Mouse (Mus musculus) liver, embryonic 11.5 days (tissue): ENCODE measurements around the gene Zfp706. TPM values are rescaled to one million over a fixed set of nuclear protein-coding genes. Genes with fewer than 3 reads are reported as not detected.
"Not testable (repeated sequence)": the region's sequence is repeated elsewhere in the genome, so short reads cannot be mapped to it uniquely, and the experiment has no call there.

Experiments
- ATAC-seq: fragments of 200-750 bp; cut with Nextera tagmentation; replicated peaks from 2 replicates; pipeline ENCODE4 v1.8.0; 2017; ENCODE audit warnings: moderate number of reproducible peaks, mild to moderate bottlenecking, moderate TSS enrichment, moderate library complexity; ENCODE audit not compliant: low FRiP score
- DNase-seq: peaks from one replicate; pipeline ENCODE4 v3.0.0-alpha.2; 2017; ENCODE audit warnings: low spot score
- H3K27ac ChIP-seq: fragments of 300-500 bp; sonication (generic); 2 replicates; pipeline ENCODE4 v1.5.1; 2014; ENCODE audit warnings: mild to moderate bottlenecking, low read depth, low read length, control low read depth
- H3K27me3 ChIP-seq: fragments of 300-500 bp; sonication (generic); replicated peaks from 2 replicates; pipeline ENCODE4 v1.6.1; 2014; ENCODE audit warnings: low read length, mixed read lengths; ENCODE audit not compliant: control insufficient read depth, insufficient read depth
- H3K36me3 ChIP-seq: fragments of 300-500 bp; sonication (generic); 2 replicates; pipeline ENCODE4 v1.6.1; 2014; ENCODE audit warnings: mild to moderate bottlenecking, low read length, moderate library complexity, mixed read lengths; ENCODE audit not compliant: control insufficient read depth, insufficient read depth
- H3K4me1 ChIP-seq: fragments of 300-500 bp; sonication (generic); replicated peaks from 2 replicates; pipeline ENCODE4 v1.6.1; 2014; ENCODE audit warnings: low read length, mixed read lengths; ENCODE audit not compliant: control insufficient read depth, insufficient read depth
- H3K4me2 ChIP-seq: fragments of 300-500 bp; sonication (generic); 2 replicates; pipeline ENCODE4 v1.6.1; 2014; ENCODE audit warnings: mild to moderate bottlenecking, control low read depth, moderate library complexity
- H3K4me3 ChIP-seq: fragments of 300-500 bp; sonication (generic); 2 replicates; pipeline ENCODE4 v1.5.1; 2014; ENCODE audit warnings: low read depth, low read length, control low read depth
- H3K9ac ChIP-seq: fragments of 300-500 bp; sonication (generic); 2 replicates; pipeline ENCODE4 v1.6.1; 2014; ENCODE audit warnings: low read depth, low read length, control low read depth
- H3K9me3 ChIP-seq: fragments of 300-500 bp; sonication (generic); 2 replicates; pipeline ENCODE4 v1.6.1; 2016; ENCODE audit warnings: low read length, inconsistent platforms, mixed read lengths; ENCODE audit not compliant: control insufficient read depth
- WGBS: fragments of 180-500 bp; shearing (Covaris S2); extraction: QIAGEN DNeasy Blood & Tissue Kit; methylation state at CpG from one replicate; pipeline ENCODE4 v1.1.7; 2014; 5-methylcytosine and 5-hydroxymethylcytosine counted together
- polyA plus RNA-seq: library from polyadenylated mRNA; unstranded; fragments of >200 nt; fragmentation: Nextera tagmentation; extraction: Ambion mirVana; gene quantifications from 2 replicates; pipeline ENCODE4 v1.2.1, GENCODE M21; 2014

The Zfp706 gene
- polyA plus RNA-seq, 1 experiment from 2014 or later = 419 TPM

DNA sequence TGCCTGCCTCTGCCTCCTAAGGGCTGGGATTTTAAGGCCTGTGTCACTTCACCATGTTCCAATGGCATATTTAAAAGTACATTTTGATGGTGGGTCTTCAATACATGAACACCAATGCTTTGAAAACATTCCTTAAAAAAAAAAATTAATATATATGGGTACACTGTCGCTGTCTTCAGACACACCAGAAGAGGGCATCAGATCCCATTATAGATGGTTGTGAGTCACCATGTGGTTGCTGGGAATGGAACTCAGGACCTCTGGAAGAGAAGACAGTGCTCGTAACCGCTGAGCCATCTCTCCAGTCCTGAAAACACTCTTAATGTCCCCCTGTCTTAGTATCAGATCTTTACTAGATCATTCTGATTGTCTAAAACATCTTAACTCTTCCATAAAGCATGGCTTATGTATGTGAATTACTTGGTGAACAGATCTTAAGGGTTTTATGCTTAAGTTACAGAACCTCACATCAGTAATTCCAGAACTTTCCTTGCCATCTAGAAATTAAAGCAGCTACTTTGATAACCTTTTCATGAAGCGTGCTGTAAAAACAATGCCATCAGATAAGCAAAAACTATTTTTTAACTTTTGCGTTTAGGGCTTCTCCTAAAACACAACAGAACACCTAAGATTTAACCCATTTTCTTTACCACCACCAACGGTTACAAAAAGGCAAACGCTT lies 1.6 kb downstream of the Zfp706 start:
- Histone ChIP-seq H3K4me2 (peak overlapping the region; percentile 69), H3K9me3 (no peaks in the 10 kb centered on the region), H3K4me3 (peak overlapping the region; percentile 95), H3K27me3 (no peaks in the 10 kb centered on the region), H3K4me1 (peaks cover 15% of the 10 kb centered on the region; the same call in 1 of the 2 replicates), H3K27ac (no peak overlapping the region), H3K36me3 (peaks cover 15% of the 10 kb centered on the region), H3K9ac (peak overlapping the region; percentile 98)
- WGBS = 27% methylated on average over 7 of the region's 7 CpGs
- DNase-seq (no peak), ATAC-seq (no peak)

DNA sequence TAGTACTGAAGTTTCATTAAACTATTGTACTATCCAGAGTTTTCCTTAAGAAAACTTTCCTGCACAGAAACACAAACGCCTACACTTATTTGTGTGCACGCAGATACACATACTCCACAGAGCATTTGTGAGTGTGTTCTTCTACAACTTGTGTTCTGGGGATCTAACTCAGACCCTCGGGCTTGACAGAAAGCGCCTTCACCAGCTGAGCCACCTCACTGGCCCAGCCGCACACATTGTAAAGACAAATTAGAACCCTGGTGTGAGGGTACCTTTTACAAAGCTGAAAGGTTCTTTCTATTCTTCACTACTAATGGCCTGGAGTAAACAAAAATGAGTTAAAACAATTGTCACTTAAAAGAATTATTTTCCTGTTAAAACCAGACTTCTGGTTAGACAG lies 2.7 kb downstream of the Zfp706 start:
- H3K4me1 ChIP-seq = peaks cover 15% of the 10 kb centered on the region; the same call in 1 of the 2 replicates
- H3K36me3 ChIP-seq = peaks cover 20% of the 10 kb centered on the region
- DNase-seq (no peak), ATAC-seq (no peak)
- peak overlapping the region; percentile 95; the same call in 1 of the 2 replicates for H3K4me3 ChIP-seq
- 0 out of 2 replicates have a peak overlapping the region, but pooled peaks have one; percentile 7 for H3K9ac ChIP-seq
- peak overlapping the region; percentile 69; the same call in 1 of the 2 replicates for H3K4me2 ChIP-seq
- WGBS = 86% methylated on average over 5 of the region's 5 CpGs
- H3K9me3 ChIP-seq = no peaks in the 10 kb centered on the region
- no peak overlapping the region for H3K27ac ChIP-seq
- no peaks in the 10 kb centered on the region for H3K27me3 ChIP-seq

DNA sequence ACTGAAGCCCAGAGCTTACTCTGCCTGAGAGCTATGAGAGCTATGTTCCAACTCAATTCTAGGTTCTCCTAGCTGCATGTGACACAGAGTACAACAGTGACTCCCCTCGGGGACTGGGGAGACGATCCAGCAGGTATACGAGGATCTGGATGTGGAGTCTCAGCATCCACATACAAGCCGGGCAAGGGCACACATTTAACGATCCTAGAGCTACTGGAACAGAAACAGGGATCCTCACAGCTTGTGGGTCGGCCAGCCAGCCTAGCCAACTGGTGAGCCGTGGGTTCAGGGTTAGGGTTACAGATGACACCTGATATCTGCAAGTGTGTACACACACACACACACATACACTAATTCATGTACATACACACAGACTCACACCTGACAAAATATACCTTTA lies 5.3 kb downstream of the Zfp706 start:
- DNase-seq (no peak), ATAC-seq (no peak)
- Histone ChIP-seq H3K27ac (no peak overlapping the region), H3K27me3 (no peaks in the 10 kb centered on the region), H3K36me3 (peaks cover 42% of the 10 kb centered on the region), H3K4me1 (peaks cover 12% of the 10 kb centered on the region; the same call in 1 of the 2 replicates), H3K9me3 (peaks cover 3% of the 10 kb centered on the region; the same call in 1 of the 2 replicates), H3K4me2 (no peak overlapping the region), H3K4me3 (no peak overlapping the region), H3K9ac (no peak overlapping the region)
- WGBS = 90% methylated on average over 7 of the region's 7 CpGs

DNA sequence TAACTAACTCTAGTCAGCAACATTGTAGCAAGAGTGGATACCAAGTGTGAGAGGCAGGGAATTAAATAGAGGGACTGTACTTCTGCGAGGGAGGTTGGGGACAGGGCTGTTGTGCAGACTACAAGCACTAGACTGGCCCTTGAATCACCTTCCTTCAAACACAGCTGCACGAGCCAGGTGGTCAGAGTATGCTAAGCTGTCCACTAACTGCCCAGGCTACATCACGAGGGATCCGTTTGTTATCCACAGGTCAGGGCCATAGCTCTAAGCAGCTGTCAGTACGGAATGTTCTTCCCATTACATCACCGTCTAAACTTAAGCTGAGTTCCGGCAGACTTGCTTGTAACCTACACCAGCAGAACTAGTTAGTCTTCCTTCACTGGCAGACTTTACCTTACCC lies 8.0 kb downstream of the Zfp706 start:
- not testable (repeated sequence) for H3K9me3 ChIP-seq, H3K4me2 ChIP-seq, H3K27me3 ChIP-seq, H3K9ac ChIP-seq, ATAC-seq, H3K4me3 ChIP-seq, H3K4me1 ChIP-seq, H3K27ac ChIP-seq, DNase-seq
- 84% methylated on average over 7 of the region's 7 CpGs for WGBS
- peaks cover 46% of the 10 kb centered on the region for H3K36me3 ChIP-seq

DNA sequence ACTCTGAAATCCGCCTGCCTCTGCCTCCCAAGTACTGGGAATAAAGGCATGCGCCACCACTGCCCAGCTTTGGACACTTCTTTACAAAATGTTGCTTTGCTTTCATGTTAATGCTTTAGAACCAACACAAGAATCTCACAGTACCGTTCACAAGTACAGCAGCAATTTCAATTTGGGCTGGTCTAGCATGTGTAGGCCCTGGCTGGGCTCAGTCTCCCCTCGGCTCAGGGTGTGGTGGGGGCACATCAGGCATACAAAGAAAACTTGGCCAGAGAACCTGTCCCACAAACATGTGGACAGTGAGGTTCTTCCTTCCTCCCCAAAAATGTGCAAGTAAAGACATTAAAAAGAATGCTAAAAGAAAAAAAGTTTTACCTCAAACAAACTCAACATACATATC lies 12.4 kb downstream of the Zfp706 start:
- ATAC-seq (no peak), DNase-seq (no peak)
- Histone ChIP-seq H3K9me3 (peaks cover 3% of the 10 kb centered on the region; the same call in 1 of the 2 replicates), H3K4me2 (no peak overlapping the region), H3K4me3 (no peak overlapping the region), H3K4me1 (no peaks in the 10 kb centered on the region), H3K27ac (no peak overlapping the region), H3K27me3 (no peaks in the 10 kb centered on the region), H3K9ac (no peak overlapping the region), H3K36me3 (peaks cover 27% of the 10 kb centered on the region)
- 85% methylated on average over 4 of the region's 4 CpGs for WGBS

DNA sequence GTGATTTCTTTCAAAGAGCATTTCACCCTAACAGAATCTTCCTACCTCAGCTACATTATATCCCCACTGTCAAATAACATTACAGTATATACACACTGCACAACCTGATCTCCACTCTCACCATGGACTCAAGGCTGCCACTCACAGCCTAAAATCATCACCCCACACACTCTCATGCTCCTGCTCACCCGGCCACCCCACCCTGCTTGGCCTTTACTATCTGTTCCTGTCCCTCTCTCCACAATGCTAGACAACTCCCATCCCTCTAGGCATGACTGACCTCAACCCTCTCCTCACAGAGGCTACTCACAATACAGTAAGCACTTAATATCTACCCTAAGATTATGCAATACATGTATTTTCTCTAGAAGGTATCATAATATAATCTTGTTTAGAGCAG lies 12.9 kb downstream of the Zfp706 start:
- no peak overlapping the region for H3K9ac ChIP-seq
- no peak overlapping the region for H3K27ac ChIP-seq
- no peaks in the 10 kb centered on the region for H3K27me3 ChIP-seq

DNA sequence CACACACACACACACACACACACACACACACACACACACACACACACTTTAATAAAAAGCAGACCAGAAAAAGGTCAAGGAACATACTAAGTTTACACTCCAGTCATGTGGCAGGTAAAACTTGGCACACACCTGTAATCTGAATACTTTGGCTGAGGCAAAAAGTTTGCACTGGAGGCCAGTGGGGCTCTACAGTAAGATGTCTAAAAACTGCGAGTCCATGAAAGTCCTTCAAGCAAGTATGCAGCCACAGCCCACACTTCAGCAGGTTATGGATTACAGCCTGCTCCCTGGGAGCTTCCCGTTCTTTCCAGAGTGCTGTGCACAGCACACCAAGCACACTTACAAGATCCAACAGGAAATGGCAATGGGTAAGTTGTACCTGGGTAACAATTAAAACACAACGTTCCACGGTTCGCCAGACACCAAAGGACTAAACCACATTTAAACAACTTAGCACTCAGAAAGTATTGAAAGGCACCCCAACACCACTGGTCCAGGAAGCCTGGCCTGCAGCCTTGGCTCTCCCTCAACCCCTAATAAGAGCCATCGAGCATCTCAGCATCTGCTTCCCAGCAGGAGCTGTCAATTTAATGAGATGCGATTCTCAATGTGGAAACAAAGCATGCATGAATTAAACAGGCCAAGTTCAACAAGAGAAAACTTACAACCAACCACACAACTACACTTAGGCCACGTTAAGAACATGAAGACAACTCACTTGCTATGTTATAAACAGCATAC lies 14.0 kb downstream of the Zfp706 start:
- Histone ChIP-seq H3K4me3 (no peak overlapping the region), H3K27ac (no peak overlapping the region), H3K27me3 (no peaks in the 10 kb centered on the region), H3K4me1 (no peaks in the 10 kb centered on the region; the same call in 1 of the 2 replicates), H3K9ac (no peak overlapping the region), H3K9me3 (peaks cover 3% of the 10 kb centered on the region; the same call in 1 of the 2 replicates), H3K36me3 (peaks cover 17% of the 10 kb centered on the region), H3K4me2 (no peak overlapping the region)
- ATAC-seq (no peak), DNase-seq (no peak)
- 90% methylated on average over 8 of the region's 8 CpGs for WGBS

More for the DNA sequence above, 12.9 kb downstream of the Zfp706 start:
- H3K9me3 ChIP-seq = peaks cover 3% of the 10 kb centered on the region; the same call in 1 of the 2 replicates
- peaks cover 25% of the 10 kb centered on the region for H3K36me3 ChIP-seq
- H3K4me2 ChIP-seq = no peak overlapping the region
- no peak overlapping the region for H3K4me3 ChIP-seq
- H3K4me1 ChIP-seq = no peaks in the 10 kb centered on the region
- WGBS = 61% methylated on average over 1 of the region's 1 CpGs
- ATAC-seq = no peak
- DNase-seq = no peak

DNA sequence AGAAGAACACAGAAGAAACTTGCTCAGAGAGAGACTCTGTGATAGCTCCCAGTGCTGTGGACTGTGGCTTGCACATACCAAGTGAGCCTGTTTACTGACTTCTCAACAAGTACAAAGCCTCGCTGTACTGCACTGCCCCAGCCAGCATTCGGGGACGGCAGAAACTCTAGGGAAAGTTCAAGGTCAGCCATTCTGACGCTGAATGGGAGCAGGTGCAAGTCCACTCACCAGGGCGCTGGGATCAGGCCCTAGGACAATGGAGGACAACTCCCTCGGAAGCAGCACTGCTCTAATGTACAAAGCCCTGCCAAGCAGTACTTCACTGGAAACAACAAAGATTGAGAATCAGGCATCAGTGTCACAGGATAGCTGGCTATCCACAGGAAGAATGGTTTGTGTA lies 16.2 kb downstream of the Zfp706 start:
- 77% methylated on average over 6 of the region's 6 CpGs for WGBS
- DNase-seq = no peak
- Histone ChIP-seq H3K4me3 (no peak overlapping the region), H3K9me3 (no peaks in the 10 kb centered on the region), H3K27ac (no peak overlapping the region), H3K9ac (no peak overlapping the region), H3K4me2 (no peak overlapping the region), H3K4me1 (peaks cover 3% of the 10 kb centered on the region; the same call in 1 of the 2 replicates), H3K27me3 (no peaks in the 10 kb centered on the region), H3K36me3 (peaks cover 2% of the 10 kb centered on the region; the same call in 1 of the 2 replicates)
- no peak for ATAC-seq
